Mouse (Mus musculus): ENCODE measurements around the gene Gm28047. TPM values are rescaled to one million over a fixed set of nuclear protein-coding genes. Genes with fewer than 3 reads are reported as not detected.

Gene Gm28047
- polyA plus RNA-seq, 1 experiment: 0.09 TPM

- Histone ChIP-seq H3K9me3 (ENCODE audit: control insufficient read depth, low read length) (no peaks in the 10 kb centered on the region), H3K27me3 (ENCODE audit: control insufficient read depth) (no peaks in the 10 kb centered on the region), H3K4me3 (replicated peaks) (no peak overlapping the region), H3K4me1 (ENCODE audit: control insufficient read depth) (no peaks in the 10 kb centered on the region), H3K36me3 (ENCODE audit: control insufficient read depth) (peaks cover 56% of the 10 kb centered on the region)
- TF ChIP-seq TAL1 (IDR thresholded peaks at IDR 0.05; ENCODE audit: low read length): no peak
- TF ChIP-seq GATA1 (IDR thresholded peaks at IDR 0.05; ENCODE audit: low read length): no peak
These were observed 78.0 kb downstream of the Gm28047 start for GRCm38 (mm10) chr15:102546677-102547427.

GRCm38 (mm10) chr15:102546246-102546645, 78.6 kb downstream of the Gm28047 start:
- Histone ChIP-seq H3K4me1 (ENCODE audit: control insufficient read depth) (no peaks in the 10 kb centered on the region), H3K27me3 (ENCODE audit: control insufficient read depth) (no peaks in the 10 kb centered on the region), H3K4me3 (replicated peaks) (no peak overlapping the region), H3K9me3 (ENCODE audit: control insufficient read depth, low read length) (no peaks in the 10 kb centered on the region), H3K36me3 (ENCODE audit: control insufficient read depth) (peaks cover 55% of the 10 kb centered on the region)
- TF ChIP-seq TAL1 (IDR thresholded peaks at IDR 0.05; ENCODE audit: low read length) (no peak), GATA1 (IDR thresholded peaks at IDR 0.05; ENCODE audit: low read length) (no peak)

- TF ChIP-seq GATA1 (IDR thresholded peaks at IDR 0.05; ENCODE audit: low read length): no peak
- TF ChIP-seq TAL1 (IDR thresholded peaks at IDR 0.05; ENCODE audit: low read length): no peak
- Histone ChIP-seq H3K4me1 (ENCODE audit: control insufficient read depth) (no peaks in the 10 kb centered on the region), H3K27me3 (ENCODE audit: control insufficient read depth) (no peaks in the 10 kb centered on the region), H3K4me3 (replicated peaks) (no peak overlapping the region), H3K36me3 (ENCODE audit: control insufficient read depth) (peaks cover 64% of the 10 kb centered on the region), H3K9me3 (ENCODE audit: control insufficient read depth, low read length) (no peaks in the 10 kb centered on the region)
These were observed 80.1 kb downstream of the Gm28047 start for GRCm38 (mm10) chr15:102544801-102545200.

- Histone ChIP-seq H3K27me3 (ENCODE audit: control insufficient read depth) (no peaks in the 10 kb centered on the region), H3K36me3 (ENCODE audit: control insufficient read depth) (peaks cover 75% of the 10 kb centered on the region), H3K9me3 (ENCODE audit: control insufficient read depth, low read length) (no peaks in the 10 kb centered on the region), H3K4me1 (ENCODE audit: control insufficient read depth) (no peaks in the 10 kb centered on the region), H3K4me3 (replicated peaks) (no peak overlapping the region)
- TF ChIP-seq TAL1 (IDR thresholded peaks at IDR 0.05; ENCODE audit: low read length) (no peak), GATA1 (IDR thresholded peaks at IDR 0.05; ENCODE audit: low read length) (no peak)
These were observed 90.9 kb downstream of the Gm28047 start for GRCm38 (mm10) chr15:102533926-102534325.

GRCm38 (mm10) chr15:102532106-102532900, 92.6 kb downstream of the Gm28047 start:
- no peak overlapping the region for H3K4me3 ChIP-seq (replicated peaks)
- no peak for TF ChIP-seq GATA1 (IDR thresholded peaks at IDR 0.05; ENCODE audit: low read length)
- no peak for TF ChIP-seq TAL1 (IDR thresholded peaks at IDR 0.05; ENCODE audit: low read length)
- no peaks in the 10 kb centered on the region for H3K27me3 ChIP-seq (ENCODE audit: control insufficient read depth)
- H3K9me3 ChIP-seq (ENCODE audit: control insufficient read depth, low read length): no peaks in the 10 kb centered on the region
- H3K4me1 ChIP-seq (ENCODE audit: control insufficient read depth): no peaks in the 10 kb centered on the region
- H3K36me3 ChIP-seq (ENCODE audit: control insufficient read depth): peaks cover 83% of the 10 kb centered on the region

- Histone ChIP-seq H3K9me3 (ENCODE audit: control insufficient read depth, low read length) (no peaks in the 10 kb centered on the region), H3K36me3 (ENCODE audit: control insufficient read depth) (peaks cover 80% of the 10 kb centered on the region), H3K4me3 (replicated peaks) (no peak overlapping the region), H3K4me1 (ENCODE audit: control insufficient read depth) (no peaks in the 10 kb centered on the region), H3K27me3 (ENCODE audit: control insufficient read depth) (no peaks in the 10 kb centered on the region)
- no peak for TF ChIP-seq GATA1 (IDR thresholded peaks at IDR 0.05; ENCODE audit: low read length)
- TF ChIP-seq TAL1 (IDR thresholded peaks at IDR 0.05; ENCODE audit: low read length): no peak
These were observed 93.3 kb downstream of the Gm28047 start for GRCm38 (mm10) chr15:102531586-102531985.

GRCm38 (mm10) chr15:102530566-102530965, 94.3 kb downstream of the Gm28047 start:
- peaks cover 70% of the 10 kb centered on the region for H3K36me3 ChIP-seq (ENCODE audit: control insufficient read depth)
- H3K4me1 ChIP-seq (ENCODE audit: control insufficient read depth): no peaks in the 10 kb centered on the region
- no peak overlapping the region for H3K4me3 ChIP-seq (replicated peaks)
- no peak for TF ChIP-seq GATA1 (IDR thresholded peaks at IDR 0.05; ENCODE audit: low read length)
- TF ChIP-seq TAL1 (IDR thresholded peaks at IDR 0.05; ENCODE audit: low read length): no peak
- H3K27me3 ChIP-seq (ENCODE audit: control insufficient read depth): no peaks in the 10 kb centered on the region
- no peaks in the 10 kb centered on the region for H3K9me3 ChIP-seq (ENCODE audit: control insufficient read depth, low read length)

GRCm38 (mm10) chr15:102528396-102528795, 96.5 kb downstream of the Gm28047 start:
- no peak overlapping the region for H3K4me3 ChIP-seq (replicated peaks)
- no peak for TF ChIP-seq GATA1 (IDR thresholded peaks at IDR 0.05; ENCODE audit: low read length)
- no peak for TF ChIP-seq TAL1 (IDR thresholded peaks at IDR 0.05; ENCODE audit: low read length)
- H3K27me3 ChIP-seq (ENCODE audit: control insufficient read depth): no peaks in the 10 kb centered on the region
- no peaks in the 10 kb centered on the region for H3K4me1 ChIP-seq (ENCODE audit: control insufficient read depth)
- no peaks in the 10 kb centered on the region for H3K9me3 ChIP-seq (ENCODE audit: control insufficient read depth, low read length)
- H3K36me3 ChIP-seq (ENCODE audit: control insufficient read depth): peaks cover 67% of the 10 kb centered on the region

GRCm38 (mm10) chr15:102527936-102528335, 96.9 kb downstream of the Gm28047 start:
- TF ChIP-seq GATA1 (IDR thresholded peaks at IDR 0.05; ENCODE audit: low read length) (no peak), TAL1 (IDR thresholded peaks at IDR 0.05; ENCODE audit: low read length) (no peak)
- no peaks in the 10 kb centered on the region for H3K4me1 ChIP-seq (ENCODE audit: control insufficient read depth)
- H3K9me3 ChIP-seq (ENCODE audit: control insufficient read depth, low read length): no peaks in the 10 kb centered on the region
- H3K4me3 ChIP-seq (replicated peaks): no peak overlapping the region
- no peaks in the 10 kb centered on the region for H3K27me3 ChIP-seq (ENCODE audit: control insufficient read depth)
- peaks cover 66% of the 10 kb centered on the region for H3K36me3 ChIP-seq (ENCODE audit: control insufficient read depth)

Data from erythroblast, embryonic 14.5 days (primary cell).